Mouse (Mus musculus) heart, embryonic 13.5 days (tissue): ENCODE measurements at regions not wholly inside any gene's neighbourhood (a gene's known extent, or its start where the extent isn't known, plus 50 kb on each side); places are given as distances from the start of the nearest gene placed in this dataset.
A peak's percentile ranks its signal among the peaks of the same experiment; 100 is the strongest.

Experiments used
- ATAC-seq: fragments of 200-750 bp; cut with Nextera tagmentation; 2 replicates; pipeline ENCODE4 v1.8.0; 2017; ENCODE audit warnings: moderate TSS enrichment; ENCODE audit not compliant: insufficient number of reproducible peaks, low FRiP score, low TSS enrichment; ENCODE audit errors: extremely low read depth
- H3K27ac ChIP-seq: fragments of 300-500 bp; sonication (generic); replicated peaks from 2 replicates; pipeline ENCODE4 v1.5.1; 2015; ENCODE audit warnings: moderate library complexity, mild to moderate bottlenecking, inconsistent platforms
- H3K27me3 ChIP-seq: fragments of 300-500 bp; sonication (generic); replicated peaks from 2 replicates; pipeline ENCODE4 v1.6.1; 2015; ENCODE audit warnings: mild to moderate bottlenecking, inconsistent platforms
- H3K36me3 ChIP-seq: fragments of 300-500 bp; sonication (generic); 2 replicates; pipeline ENCODE4 v1.6.1; 2015; ENCODE audit warnings: mild to moderate bottlenecking, inconsistent platforms
- H3K4me1 ChIP-seq: fragments of 300-500 bp; sonication (generic); 2 replicates; pipeline ENCODE4 v1.6.1; 2015; ENCODE audit warnings: inconsistent platforms
- H3K4me2 ChIP-seq: fragments of 300-500 bp; sonication (generic); 2 replicates; pipeline ENCODE4 v1.6.1; 2015; ENCODE audit warnings: inconsistent platforms, mild to moderate bottlenecking, moderate library complexity
- H3K4me3 ChIP-seq: fragments of 300-500 bp; sonication (generic); 2 replicates; pipeline ENCODE4 v1.5.1; 2015; ENCODE audit warnings: moderate library complexity, mild to moderate bottlenecking, inconsistent platforms
- H3K9ac ChIP-seq: fragments of 300-500 bp; sonication (generic); 2 replicates; pipeline ENCODE4 v1.6.1; 2015; ENCODE audit warnings: inconsistent platforms, mild to moderate bottlenecking, moderate library complexity
- H3K9me3 ChIP-seq: fragments of 300-500 bp; sonication (generic); 2 replicates; pipeline ENCODE4 v1.6.1; 2016; ENCODE audit warnings: inconsistent platforms
- WGBS: fragments of 180-500 bp; shearing (Covaris S2); methylation state at CpG from one replicate; pipeline ENCODE4 v1.1.7; 2015; ENCODE audit warnings: mixed read lengths; 5-methylcytosine and 5-hydroxymethylcytosine counted together

GRCm38 (mm10) chr7:130057708-130058107 lies 462.5 kb downstream of the Ate1 start:
- no peak for ATAC-seq
- H3K27me3 ChIP-seq: no peaks in the 10 kb centered on the region
- no peaks in the 10 kb centered on the region for H3K36me3 ChIP-seq
- H3K27ac ChIP-seq: no peak overlapping the region
- H3K4me1 ChIP-seq: peaks cover 9% of the 10 kb centered on the region; the same call in 1 of the 2 replicates
- no peak overlapping the region for H3K4me2 ChIP-seq
- H3K9me3 ChIP-seq: no peaks in the 10 kb centered on the region
- 69% methylated on average over 6 of the region's 6 CpGs for WGBS
- H3K9ac ChIP-seq: no peak overlapping the region
- no peak overlapping the region for H3K4me3 ChIP-seq

GRCm38 (mm10) chr7:130058267-130058666 lies 461.9 kb downstream of the Ate1 start:
- WGBS: 82% methylated on average over 12 of the region's 12 CpGs
- no peak overlapping the region for H3K4me3 ChIP-seq
- H3K27me3 ChIP-seq: no peaks in the 10 kb centered on the region
- no peak for ATAC-seq
- no peak overlapping the region for H3K4me2 ChIP-seq
- H3K9me3 ChIP-seq: no peaks in the 10 kb centered on the region
- no peak overlapping the region for H3K27ac ChIP-seq
- H3K9ac ChIP-seq: no peak overlapping the region
- H3K4me1 ChIP-seq: peaks cover 9% of the 10 kb centered on the region; the same call in 1 of the 2 replicates
- no peaks in the 10 kb centered on the region for H3K36me3 ChIP-seq

GRCm38 (mm10) chr7:130059684-130060607 lies 460.2 kb downstream of the Ate1 start:
- H3K9ac ChIP-seq: no peak overlapping the region
- 56% methylated on average over 15 of the region's 15 CpGs for WGBS
- no peaks in the 10 kb centered on the region for H3K36me3 ChIP-seq
- H3K27ac ChIP-seq: peak overlapping the region; percentile 49
- H3K4me2 ChIP-seq: no peak overlapping the region
- peaks cover 13% of the 10 kb centered on the region for H3K4me1 ChIP-seq
- no peaks in the 10 kb centered on the region for H3K9me3 ChIP-seq
- H3K4me3 ChIP-seq: no peak overlapping the region
- no peaks in the 10 kb centered on the region for H3K27me3 ChIP-seq
- no peak for ATAC-seq

DNA sequence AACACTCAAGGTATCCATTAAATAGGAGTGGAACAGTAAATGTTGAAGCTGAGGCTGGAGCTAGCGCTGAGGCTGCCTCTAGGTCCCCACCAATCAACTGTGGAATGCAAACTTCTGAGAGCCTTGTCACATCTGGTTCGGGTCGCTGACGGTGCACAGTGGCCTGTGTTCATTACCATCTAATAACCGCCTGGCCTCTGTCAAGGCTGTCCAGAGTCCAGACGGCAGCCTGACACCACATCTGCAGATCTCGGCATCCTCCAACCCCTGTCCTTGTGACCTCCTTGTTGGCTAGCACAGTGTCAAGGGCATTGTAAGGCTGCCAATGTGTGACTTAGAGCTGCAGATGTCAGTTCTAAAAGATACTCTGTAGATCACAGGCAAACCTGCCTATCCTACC lies 455.7 kb downstream of the Ate1 start:
- peaks cover 17% of the 10 kb centered on the region for H3K4me1 ChIP-seq

DNA sequence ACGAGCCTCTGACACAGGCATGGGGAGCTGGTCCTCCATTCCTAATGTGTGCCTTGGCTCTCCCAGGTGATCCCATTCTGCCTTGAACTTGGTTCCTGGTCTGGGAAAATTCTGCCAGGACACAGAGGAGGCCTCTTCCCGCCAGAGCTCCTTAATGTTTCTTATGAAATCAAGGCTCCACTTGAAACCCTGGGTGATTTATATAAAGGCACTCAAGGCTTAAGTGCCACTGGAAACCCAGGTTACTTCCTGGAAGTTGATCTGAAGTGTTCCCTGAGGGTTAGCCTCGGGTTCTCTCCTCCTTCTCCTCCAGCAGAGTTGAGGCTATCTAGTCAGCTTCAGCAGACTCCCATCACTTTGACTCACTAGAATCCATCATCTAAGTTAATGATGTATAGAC lies 451.9 kb downstream of the Ate1 start:
- Histone ChIP-seq H3K9me3 (no peaks in the 10 kb centered on the region), H3K9ac (no peak overlapping the region), H3K27me3 (no peaks in the 10 kb centered on the region), H3K36me3 (no peaks in the 10 kb centered on the region), H3K4me1 (peaks cover 13% of the 10 kb centered on the region), H3K4me3 (no peak overlapping the region), H3K4me2 (no peak overlapping the region), H3K27ac (no peak overlapping the region)
- no peak for ATAC-seq
- 57% methylated on average over 3 of the region's 3 CpGs for WGBS

More for the DNA sequence above, 455.7 kb downstream of the Ate1 start:
- no peak overlapping the region for H3K4me2 ChIP-seq
- 24% methylated on average over 7 of the region's 7 CpGs for whole genome bisulfite sequencing
- no peak overlapping the region for H3K9ac ChIP-seq
- no peak overlapping the region for H3K27ac ChIP-seq
- H3K4me3 ChIP-seq: no peak overlapping the region
- no peaks in the 10 kb centered on the region for H3K36me3 ChIP-seq
- no peak for ATAC-seq
- H3K27me3 ChIP-seq: no peaks in the 10 kb centered on the region
- H3K9me3 ChIP-seq: no peaks in the 10 kb centered on the region

GRCm38 (mm10) chr7:130073388-130073787 lies 446.8 kb downstream of the Ate1 start:
- WGBS: 54% methylated on average over 11 of the region's 11 CpGs
- H3K27ac ChIP-seq: peak overlapping the region; percentile 55; the same call in 1 of the 2 replicates
- ATAC-seq: no peak
- peaks cover 4% of the 10 kb centered on the region; the same call in 1 of the 2 replicates for H3K27me3 ChIP-seq
- peak overlapping the region; percentile 63; the same call in 1 of the 2 replicates for H3K9ac ChIP-seq
- H3K4me3 ChIP-seq: peak overlapping the region; percentile 48
- H3K36me3 ChIP-seq: no peaks in the 10 kb centered on the region
- H3K4me1 ChIP-seq: peaks cover 16% of the 10 kb centered on the region
- H3K4me2 ChIP-seq: peak overlapping the region; percentile 72
- no peaks in the 10 kb centered on the region for H3K9me3 ChIP-seq

- no peaks in the 10 kb centered on the region for H3K9me3 ChIP-seq
- H3K36me3 ChIP-seq: no peaks in the 10 kb centered on the region
- peak overlapping the region; percentile 72 for H3K4me2 ChIP-seq
- peak overlapping the region; percentile 48 for H3K4me3 ChIP-seq
- H3K4me1 ChIP-seq: peaks cover 16% of the 10 kb centered on the region
- WGBS: 24% methylated on average over 27 of the region's 27 CpGs
- peak overlapping the region; percentile 63 for H3K9ac ChIP-seq
- no peak for ATAC-seq
- peaks cover 4% of the 10 kb centered on the region; the same call in 1 of the 2 replicates for H3K27me3 ChIP-seq
- H3K27ac ChIP-seq: peak overlapping the region; percentile 69
These were observed 446.0 kb downstream of the Ate1 start for GRCm38 (mm10) chr7:130073890-130074819.

DNA sequence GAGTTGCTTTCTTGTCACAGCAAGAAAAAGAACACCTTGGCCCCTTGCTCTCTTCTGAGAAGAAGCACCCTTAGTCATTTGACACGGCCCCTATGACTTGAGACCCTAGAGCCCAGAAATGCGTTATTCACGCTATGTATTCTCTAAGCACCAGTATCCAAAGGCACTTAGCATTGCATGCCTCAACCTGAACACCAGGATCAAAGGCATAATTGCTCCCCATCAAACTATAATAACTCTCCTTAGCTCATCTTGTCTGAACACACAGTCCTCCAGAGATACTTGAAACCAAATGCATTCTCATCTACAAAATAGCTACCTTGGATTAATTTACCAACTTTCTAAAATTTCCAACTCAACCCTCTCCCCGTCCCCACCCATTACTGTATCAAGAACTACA lies 437.5 kb downstream of the Ate1 start:
- Histone ChIP-seq H3K27me3 (no peaks in the 10 kb centered on the region), H3K9ac (no peak overlapping the region), H3K4me3 (no peak overlapping the region), H3K9me3 (no peaks in the 10 kb centered on the region), H3K27ac (no peak overlapping the region), H3K4me1 (no peaks in the 10 kb centered on the region), H3K36me3 (no peaks in the 10 kb centered on the region), H3K4me2 (no peak overlapping the region)
- ATAC-seq: no peak
- WGBS: 82% methylated on average over 4 of the region's 4 CpGs

- Histone ChIP-seq H3K9me3 (no peaks in the 10 kb centered on the region), H3K4me3 (no peak overlapping the region), H3K4me1 (no peaks in the 10 kb centered on the region), H3K27me3 (no peaks in the 10 kb centered on the region), H3K36me3 (no peaks in the 10 kb centered on the region), H3K9ac (no peak overlapping the region), H3K4me2 (no peak overlapping the region), H3K27ac (no peak overlapping the region)
- ATAC-seq: no peak
These were observed 434.5 kb downstream of the Ate1 start for GRCm38 (mm10) chr7:130085706-130086105.

DNA sequence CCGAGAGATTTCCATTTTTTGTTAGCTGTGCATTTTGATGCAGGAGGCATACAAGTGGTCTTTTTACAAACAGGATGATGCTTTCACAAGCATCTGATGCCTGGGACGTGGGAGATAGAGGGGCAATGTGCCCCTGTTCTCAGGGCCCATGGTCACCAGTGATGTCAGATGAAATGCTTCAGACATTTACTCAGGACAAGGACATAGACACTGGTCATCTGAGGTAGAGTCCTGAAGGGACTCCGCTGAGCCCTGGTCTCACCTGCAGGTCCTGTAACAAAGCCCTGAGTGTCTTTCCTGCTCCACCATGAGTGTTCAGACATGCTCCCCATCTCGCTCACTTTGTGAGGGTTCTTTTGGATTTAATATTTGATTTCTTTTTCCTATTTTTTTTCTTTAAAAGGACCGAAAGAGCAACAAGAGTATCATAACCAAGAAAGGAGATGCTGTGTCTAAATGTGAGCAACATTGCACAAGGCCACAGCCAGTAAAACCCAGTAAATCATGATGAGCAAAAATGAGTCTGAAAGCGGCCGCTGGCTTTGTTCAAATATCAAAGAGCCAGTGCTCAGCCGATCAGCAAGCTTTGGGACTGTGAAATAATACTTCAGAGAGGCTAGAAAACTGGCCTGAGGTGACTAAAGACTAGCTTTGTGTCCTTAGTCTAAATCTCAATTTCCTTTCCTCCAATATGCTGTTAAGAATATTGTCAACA lies 430.1 kb downstream of the Ate1 start:
- Histone ChIP-seq H3K4me2 (no peak overlapping the region), H3K36me3 (no peaks in the 10 kb centered on the region), H3K9me3 (no peaks in the 10 kb centered on the region), H3K27ac (no peak overlapping the region), H3K9ac (no peak overlapping the region), H3K4me3 (no peak overlapping the region), H3K4me1 (no peaks in the 10 kb centered on the region), H3K27me3 (no peaks in the 10 kb centered on the region)
- no peak for ATAC-seq
- 83% methylated on average over 8 of the region's 8 CpGs for WGBS

DNA sequence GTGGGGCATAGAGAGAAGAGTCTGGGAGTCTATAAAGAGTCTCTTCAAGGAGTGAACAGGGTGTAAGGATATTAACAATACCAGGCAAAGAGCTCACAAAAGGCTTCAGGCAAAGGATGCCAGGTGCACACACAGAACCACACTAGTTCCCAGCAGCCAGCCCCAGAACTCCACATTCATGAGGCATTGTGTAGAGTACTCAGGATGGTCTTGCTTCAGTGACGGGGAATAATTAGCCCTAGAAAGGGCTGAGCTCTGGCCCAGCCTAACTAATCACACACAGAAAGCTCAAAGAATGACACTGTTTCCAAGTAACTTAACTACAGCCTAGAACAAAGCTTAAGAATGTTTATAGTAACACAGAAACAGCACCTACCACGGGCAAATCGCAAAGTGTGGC lies 428.2 kb downstream of the Ate1 start:
- no peaks in the 10 kb centered on the region for H3K36me3 ChIP-seq
- H3K27me3 ChIP-seq: no peaks in the 10 kb centered on the region
- H3K4me1 ChIP-seq: no peaks in the 10 kb centered on the region
- no peak overlapping the region for H3K4me3 ChIP-seq
- H3K27ac ChIP-seq: no peak overlapping the region
- 80% methylated on average over 3 of the region's 3 CpGs for WGBS
- no peak overlapping the region for H3K4me2 ChIP-seq
- H3K9ac ChIP-seq: no peak overlapping the region
- no peak for ATAC-seq
- H3K9me3 ChIP-seq: no peaks in the 10 kb centered on the region
